Comparison of ENCODE assay signal across 33 mouse cellular contexts in the genomic region with DNA sequence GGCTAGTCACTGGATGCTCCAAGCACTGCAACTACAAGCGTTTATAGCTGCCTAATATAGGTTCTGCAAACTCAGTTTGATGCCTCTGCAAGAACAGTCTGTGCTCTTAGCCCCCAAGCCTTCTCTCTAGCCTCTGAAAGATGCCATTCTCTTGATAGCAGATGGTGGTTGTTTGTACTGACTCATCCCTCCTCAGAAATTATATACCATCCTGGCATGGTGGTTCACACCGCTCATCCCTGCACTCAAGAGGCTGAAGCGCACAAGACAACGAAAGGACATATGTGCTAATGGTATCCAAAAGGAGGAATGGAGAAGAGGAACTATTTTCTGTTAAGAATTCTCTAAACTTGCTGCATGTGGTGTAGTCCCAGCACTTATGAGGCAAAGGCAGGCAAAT. TPM values are rescaled to one million over a fixed set of nuclear protein-coding genes. Genes with fewer than 3 reads are reported as not detected.
DNase-seq lines count a peak whose midpoint lies in the region; ATAC-seq lines count a peak whose summit lies in the region.
"Had no signal": no experiment of that assay in that cellular context is flagged by ENCODE, and none has a peak within 500 bp of the region (broad histone marks: within the 10 kb centered on the region; RNA-seq: fewer than 3 reads in every experiment).

No protein-coding gene starts in this region.

- no peaks in the 10 kb centered on the region for H3K36me3 ChIP-seq in midbrain, embryonic 11.5 days (ENCODE audit: control insufficient read depth, insufficient read depth, low read length)
- no peaks in the 10 kb centered on the region for H3K36me3 ChIP-seq in midbrain, embryonic 16.5 days (ENCODE audit: control insufficient read depth, insufficient read depth, low read length)
- H3K36me3 ChIP-seq: embryonic facial prominence, embryonic 10.5 days; embryonic facial prominence, embryonic 13.5 days; forebrain, embryonic 10.5 days; hindbrain, embryonic 10.5 days; hindbrain, embryonic 13.5 days; intestine, embryonic 15.5 days had no signal

- peak; percentile 11 for DNase-seq in frontal cortex, postnatal 36 days (ENCODE audit: low spot score in 2 of 2)
- no peak for DNase-seq in frontal cortex, postnatal 10 days (ENCODE audit: low spot score in 2 of 2)
- peak; percentile 80 for DNase-seq in midbrain, embryonic 11.5 days (ENCODE audit: low spot score, missing footprints)
- peak; percentile 15 for DNase-seq in right cerebral cortex, adult 2 months (ENCODE audit: low spot score in 2 of 2)
- no peak for DNase-seq in right cerebral cortex, postnatal 14 days
- DNase-seq in ovary, adult 18-20 months (ENCODE audit: low spot score): no peak
- DNase-seq: adrenal gland, adult 2 months; adrenal gland, postnatal 14 days; cerebellum, adult 11-12 months; cerebellum, adult 8-10 months; cerebellum, postnatal 10 days; cerebellum, postnatal 36 days; embryo, embryonic 11 days; gastrocnemius, postnatal 10 days; gastrocnemius, postnatal 36 days had no signal

- ATAC-seq in midbrain, embryonic 11.5 days (ENCODE audit: low FRiP score): no peak
- ATAC-seq in midbrain, embryonic 16.5 days: no peak
- ATAC-seq: CD4-positive, CD25-positive, alpha-beta regulatory T cell, adult 4 months; forebrain, embryonic 16.5 days; hindbrain, embryonic 16.5 days; intestine, embryonic 15.5 days had no signal

- H3K4me3 ChIP-seq in midbrain, embryonic 11.5 days (ENCODE audit: low read depth, low read length): no peak overlapping the region
- H3K4me3 ChIP-seq in midbrain, embryonic 16.5 days (ENCODE audit: low read depth, low read length): no peak overlapping the region
- H3K4me3 ChIP-seq: embryonic facial prominence, embryonic 10.5 days; embryonic facial prominence, embryonic 13.5 days; erythroblast, embryonic 14.5 days; forebrain, embryonic 10.5 days; forebrain, embryonic 13.5 days; hindbrain, embryonic 10.5 days; hindbrain, embryonic 13.5 days; intestine, embryonic 15.5 days had no signal

- no peak overlapping the region for H3K4me2 ChIP-seq in midbrain, embryonic 11.5 days
- H3K4me2 ChIP-seq in midbrain, embryonic 16.5 days (ENCODE audit: low read length): no peak overlapping the region
- H3K4me2 ChIP-seq: embryonic facial prominence, embryonic 13.5 days; forebrain, embryonic 13.5 days; heart, embryonic 11.5 days; hindbrain, embryonic 13.5 days; intestine, embryonic 15.5 days had no signal

- no peaks in the 10 kb centered on the region for H3K4me1 ChIP-seq in midbrain, embryonic 11.5 days (ENCODE audit: control insufficient read depth, insufficient read depth, low read length)
- no peaks in the 10 kb centered on the region for H3K4me1 ChIP-seq in midbrain, embryonic 16.5 days (ENCODE audit: control insufficient read depth, insufficient read depth, low read length)
- H3K4me1 ChIP-seq: embryonic facial prominence, embryonic 10.5 days; embryonic facial prominence, embryonic 13.5 days; forebrain, embryonic 10.5 days; forebrain, embryonic 13.5 days; hindbrain, embryonic 10.5 days; hindbrain, embryonic 13.5 days; intestine, embryonic 15.5 days had no signal

- H3K27ac ChIP-seq in midbrain, embryonic 11.5 days (ENCODE audit: low read depth, low read length): no peak overlapping the region
- no peak overlapping the region for H3K27ac ChIP-seq in midbrain, embryonic 16.5 days (ENCODE audit: low read length)
- H3K27ac ChIP-seq: embryonic facial prominence, embryonic 10.5 days; embryonic facial prominence, embryonic 13.5 days; forebrain, embryonic 10.5 days; forebrain, embryonic 13.5 days; hindbrain, embryonic 10.5 days; hindbrain, embryonic 13.5 days; intestine, embryonic 15.5 days had no signal

- H3K27me3 ChIP-seq in midbrain, embryonic 11.5 days (ENCODE audit: control insufficient read depth, insufficient read depth, low read length): no peaks in the 10 kb centered on the region
- no peaks in the 10 kb centered on the region for H3K27me3 ChIP-seq in midbrain, embryonic 16.5 days (ENCODE audit: control insufficient read depth, insufficient read depth, low read depth, low read length)
- H3K27me3 ChIP-seq: embryonic facial prominence, embryonic 13.5 days; forebrain, embryonic 13.5 days; hindbrain, embryonic 13.5 days; intestine, embryonic 15.5 days had no signal

- no peaks in the 10 kb centered on the region for H3K9me3 ChIP-seq in midbrain, embryonic 11.5 days (ENCODE audit: control insufficient read depth, low read length)
- peaks cover 2% of the 10 kb centered on the region; the same call in 1 of the 2 replicates for H3K9me3 ChIP-seq in midbrain, embryonic 16.5 days (replicated peaks; ENCODE audit: control insufficient read depth, low read length, poor library complexity, severe bottlenecking)
- H3K9me3 ChIP-seq: embryonic facial prominence, embryonic 10.5 days; embryonic facial prominence, embryonic 13.5 days; forebrain, embryonic 10.5 days; forebrain, embryonic 13.5 days; hindbrain, embryonic 10.5 days; intestine, embryonic 15.5 days had no signal

- 94% methylated on average over 4 of the region's 4 CpGs for WGBS in midbrain, embryonic 11.5 days
- WGBS in midbrain, embryonic 16.5 days: 92% methylated on average over 4 of the region's 4 CpGs

- no peak overlapping the region for H3K9ac ChIP-seq in midbrain, embryonic 11.5 days (ENCODE audit: low read length)
- H3K9ac ChIP-seq in midbrain, embryonic 16.5 days (ENCODE audit: low read depth, low read length): no peak overlapping the region
- H3K9ac ChIP-seq: embryonic facial prominence, embryonic 13.5 days; forebrain, embryonic 13.5 days; hindbrain, embryonic 13.5 days; intestine, embryonic 15.5 days had no signal

RNA-seq across cellular contexts. Expression of a gene that starts 12.3 kb away (rescaled TPM):
- not detected in 2 replicates for polyA plus RNA-seq in midbrain, embryonic 11.5 days (2014; fragmentation: Nextera tagmentation; extraction: Ambion mirVana)
- not detected in 2 replicates for polyA plus RNA-seq in midbrain, embryonic 16.5 days (2015; fragmentation: Nextera tagmentation; extraction: Ambion mirVana)
- polyA plus RNA-seq: adrenal gland, adult 2 months; brain, embryonic 14.5 days; C2C12; CD4-positive, CD25-positive, alpha-beta regulatory T cell, adult 4 months; cortical plate, adult 2 months; embryonic facial prominence, embryonic 10.5 days; embryonic facial prominence, embryonic 13.5 days; erythroblast, embryonic 14.5 days; forebrain, embryonic 10.5 days; forebrain, embryonic 13.5 days; forebrain, embryonic 16.5 days; heart, embryonic 11.5 days; heart, embryonic 14.5 days; heart, postnatal 0 days; hindbrain, embryonic 10.5 days; hindbrain, embryonic 13.5 days; hindbrain, embryonic 16.5 days; intestine, embryonic 15.5 days had no signal

RNA-seq across cellular contexts. Expression of a gene that starts 26.8 kb away (rescaled TPM):
- not detected in 2 replicates for polyA plus RNA-seq in midbrain, embryonic 11.5 days (2014; fragmentation: Nextera tagmentation; extraction: Ambion mirVana)
- polyA plus RNA-seq in midbrain, embryonic 16.5 days (2015; fragmentation: Nextera tagmentation; extraction: Ambion mirVana): not detected in 2 replicates
- polyA plus RNA-seq: adrenal gland, adult 2 months; brain, embryonic 14.5 days; C2C12; CD4-positive, CD25-positive, alpha-beta regulatory T cell, adult 4 months; cortical plate, adult 2 months; embryonic facial prominence, embryonic 10.5 days; embryonic facial prominence, embryonic 13.5 days; erythroblast, embryonic 14.5 days; forebrain, embryonic 10.5 days; forebrain, embryonic 13.5 days; forebrain, embryonic 16.5 days; heart, embryonic 11.5 days; heart, embryonic 14.5 days; heart, postnatal 0 days; hindbrain, embryonic 10.5 days; hindbrain, embryonic 13.5 days; hindbrain, embryonic 16.5 days; intestine, embryonic 15.5 days had no signal

Comparison
In these comparisons a context has a peak if more than half of its experiments do, and no peak if none do; other contexts are left out.
1. DNase-seq: peak in frontal cortex, postnatal 36 days (2 of 2), midbrain, embryonic 11.5 days (single experiment) and right cerebral cortex, adult 2 months (2 of 2); none in frontal cortex, postnatal 10 days (0 of 2), right cerebral cortex, postnatal 14 days (single experiment) and ovary, adult 18-20 months (single experiment).